Mouse (Mus musculus): ENCODE results near the gene Clcn2.

Clcn2 gene

DNA sequence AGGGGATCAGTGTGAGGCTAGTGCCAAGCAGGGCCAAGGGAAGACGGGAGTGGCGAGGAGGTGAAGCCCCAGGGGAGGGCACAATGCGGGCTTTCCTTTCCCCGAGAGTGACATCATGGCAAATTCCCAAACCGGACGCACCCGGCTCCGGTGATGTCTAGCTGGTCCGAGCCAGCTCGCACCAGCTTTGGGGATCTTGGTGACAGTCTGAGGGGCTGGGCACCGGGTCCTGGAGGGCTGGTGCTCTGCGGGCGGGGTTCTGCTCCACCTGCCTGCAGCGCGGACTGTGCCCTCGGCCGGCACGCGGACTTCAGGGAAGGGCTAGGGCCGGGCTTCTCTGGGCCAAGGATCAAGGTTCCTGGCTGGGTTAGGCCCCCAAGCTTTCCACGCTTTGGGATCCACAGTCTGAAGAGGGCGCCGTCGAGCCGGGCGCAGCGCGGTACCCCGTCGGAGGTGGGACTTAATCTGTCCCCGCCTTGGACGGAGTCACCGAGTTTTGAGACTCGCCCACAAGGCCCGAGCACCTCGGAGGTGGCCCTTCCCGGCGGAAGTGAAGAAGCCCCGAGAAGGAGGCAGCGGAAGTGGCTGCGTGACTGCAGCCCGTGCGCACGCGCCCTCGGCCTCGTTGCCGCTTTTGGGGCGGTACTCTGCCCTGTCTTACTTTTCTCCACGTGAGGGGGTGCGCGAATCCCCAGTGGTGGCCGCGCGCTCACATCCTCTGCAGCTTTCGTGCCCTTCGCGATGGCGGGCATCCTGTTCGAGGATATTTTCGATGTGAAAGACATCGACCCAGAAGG lies at the start of gene Clcn2, which contains the start of gene Polr2h:
Gene Clcn2, minus strand, starts transcription at position 566 of the 797 bp plus-strand sequence.
Gene Polr2h, plus strand, starts transcription at position 485 of the 797 bp plus-strand sequence.
- in situ Hi-C loops (cut with MboI), result no loop called here

DNA sequence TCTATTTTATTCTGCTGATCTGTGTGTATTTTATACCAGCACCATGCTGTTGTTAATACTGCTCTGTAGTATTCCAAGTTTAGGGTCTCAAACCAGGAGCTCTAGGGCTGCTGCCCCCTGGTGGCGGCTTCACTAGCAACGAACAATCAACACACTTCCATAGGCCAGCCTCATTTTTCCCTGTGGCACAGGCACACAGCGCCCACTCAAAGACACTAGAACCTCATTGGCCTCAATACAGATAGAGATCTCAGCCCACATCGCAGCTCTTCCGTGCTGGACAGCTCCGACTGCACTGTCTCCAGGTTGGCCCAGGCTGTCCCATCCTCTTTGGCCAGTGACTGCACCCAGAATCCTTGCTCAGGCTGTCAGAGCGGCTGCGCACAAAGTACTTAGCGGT lies 47.7 kb upstream of the Clcn2 start:
- in situ Hi-C loops (cut with MboI), result no loop called here

DNA sequence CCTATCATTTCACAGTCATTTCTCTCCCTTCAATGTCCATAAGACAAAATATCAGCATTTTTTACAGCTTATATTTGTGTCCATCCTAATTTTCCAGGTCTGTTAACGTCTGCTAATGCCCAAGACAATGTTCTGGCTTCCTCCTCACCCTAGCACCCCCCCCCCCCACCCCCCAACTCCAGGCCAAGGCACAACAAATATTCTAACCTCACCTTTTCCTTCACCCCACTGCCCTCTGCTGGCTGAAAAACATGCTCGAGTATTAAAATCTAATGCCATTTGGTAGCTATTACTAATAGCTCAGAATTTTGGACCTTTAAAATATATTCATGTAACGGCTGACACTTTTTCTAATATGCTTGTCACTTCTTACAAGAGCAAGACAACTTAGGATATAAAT lies 44.1 kb upstream of the Clcn2 start:
- in situ Hi-C loops (cut with MboI), result no loop called here

DNA sequence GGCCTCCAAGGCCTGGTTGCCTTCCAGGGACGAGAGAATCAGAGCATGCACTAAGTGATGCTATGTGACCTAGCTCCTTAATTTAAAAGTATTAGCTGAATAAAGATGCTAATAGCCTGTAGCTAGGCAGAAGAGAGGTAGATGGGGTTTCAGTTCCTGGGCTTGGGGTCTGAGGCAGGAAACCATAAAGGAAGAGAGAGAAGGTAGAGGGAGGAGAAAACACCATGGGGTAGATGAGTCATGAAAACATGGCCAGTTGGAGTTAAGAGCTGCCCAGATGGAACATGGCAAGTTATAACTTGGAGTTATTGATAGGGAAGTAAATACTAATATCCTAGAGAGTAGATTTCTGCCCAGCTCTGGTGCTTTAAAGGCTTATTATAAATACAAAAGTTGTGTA lies 39.8 kb upstream of the Clcn2 start:
- in situ Hi-C loops (cut with MboI), result no loop called here

DNA sequence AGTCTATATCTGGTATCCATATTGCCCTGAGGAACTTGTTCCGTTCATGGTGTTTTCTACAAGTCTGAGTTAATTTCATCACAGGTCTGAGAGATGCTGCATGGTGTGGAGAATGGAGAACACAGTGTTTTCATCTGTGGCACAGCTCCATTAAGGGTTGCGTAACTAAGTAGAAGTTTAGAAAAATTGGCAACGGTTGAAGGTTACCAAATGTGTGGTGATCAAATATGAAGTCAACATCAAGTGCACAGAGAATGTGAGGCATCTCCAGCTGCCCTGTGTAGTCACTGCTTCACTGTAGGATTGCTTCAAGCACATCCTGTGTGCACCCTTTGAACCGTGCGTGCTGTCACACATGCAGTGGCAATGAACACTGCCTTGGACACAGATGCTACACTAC lies 38.5 kb upstream of the Clcn2 start:
- in situ Hi-C loops (cut with MboI), result no loop called here

DNA sequence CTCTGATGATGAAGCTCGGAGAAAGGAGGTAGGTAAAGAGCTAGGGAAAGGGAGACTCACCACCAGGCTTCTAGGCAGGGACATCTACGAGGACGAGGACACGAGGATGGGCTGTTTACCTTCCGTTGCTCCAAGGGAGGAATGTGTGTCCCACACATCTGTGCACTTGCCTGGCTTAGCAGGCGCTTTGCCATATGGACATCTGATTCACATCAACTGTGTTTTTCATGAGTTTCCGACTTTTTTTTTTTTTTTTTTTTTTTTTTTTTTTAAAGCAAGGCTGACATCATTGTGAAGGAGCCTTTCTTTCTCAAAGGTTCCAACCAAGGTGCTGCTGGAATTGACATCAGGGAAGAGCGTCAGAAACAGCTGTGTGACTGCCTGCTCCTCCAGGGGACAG lies 33.0 kb upstream of the Clcn2 start:
- in situ Hi-C loops (cut with MboI), result no loop called here

DNA sequence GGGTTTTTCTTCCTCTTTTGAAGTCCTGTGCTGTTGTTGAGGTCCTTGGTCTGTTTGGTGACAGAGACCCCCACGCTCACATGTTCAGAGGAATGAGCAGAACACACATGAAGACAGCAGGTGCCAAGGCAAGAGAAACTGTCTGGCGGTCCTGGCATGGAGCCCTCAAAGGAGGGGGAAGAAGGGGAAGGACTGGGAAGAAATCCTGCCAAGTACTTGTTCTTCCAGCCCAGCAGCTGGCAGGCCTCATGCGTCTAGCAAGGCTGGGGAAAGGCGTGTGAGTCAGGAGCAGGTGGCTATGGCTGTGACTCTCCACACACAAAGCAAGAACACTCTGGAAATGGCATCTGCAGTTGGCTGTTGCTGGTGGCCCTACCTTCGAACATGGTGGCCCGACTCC lies 29.1 kb upstream of the Clcn2 start:
- in situ Hi-C loops (cut with MboI), result no loop called here

DNA sequence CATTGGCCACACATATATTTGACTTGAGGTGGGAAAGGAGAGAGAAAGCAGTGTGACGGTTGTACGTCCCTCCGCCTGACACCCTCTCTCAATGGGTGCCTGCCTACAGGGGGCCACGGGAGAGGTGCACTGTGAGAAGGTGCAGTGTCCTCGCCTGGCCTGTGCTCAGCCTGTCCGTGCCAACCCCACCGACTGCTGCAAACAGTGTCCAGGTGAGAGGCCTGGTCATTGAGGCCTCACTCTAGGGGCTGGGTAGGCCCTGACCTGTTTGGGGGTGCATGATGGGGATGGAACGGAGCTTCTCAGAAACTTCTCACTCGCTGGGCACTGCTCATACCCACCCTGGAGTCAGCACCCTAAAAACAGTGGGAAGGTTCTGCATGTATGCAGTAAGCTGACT lies 22.3 kb upstream of the Clcn2 start:
- in situ Hi-C loops (cut with MboI), result no loop called here

DNA sequence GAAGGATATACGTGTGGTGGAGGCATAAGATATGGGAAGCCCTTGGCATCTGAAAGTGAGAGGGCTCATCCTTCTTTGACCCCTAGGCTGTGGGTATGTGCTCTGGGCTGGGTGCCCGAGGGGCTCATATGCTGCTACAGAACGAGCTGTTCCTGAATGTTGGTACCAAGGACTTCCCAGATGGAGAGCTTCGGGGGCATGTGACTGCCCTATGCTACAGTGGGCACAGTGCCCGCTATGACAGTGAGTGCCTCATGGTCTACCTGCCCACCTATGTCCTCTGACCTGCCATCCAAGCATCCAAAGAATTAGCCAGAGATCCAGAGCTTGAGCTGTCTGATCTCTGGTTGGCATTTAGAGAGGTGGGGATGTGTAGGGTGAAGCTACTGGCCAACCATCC lies 19.3 kb upstream of the Clcn2 start:
- in situ Hi-C loops (cut with MboI), result no loop called here

DNA sequence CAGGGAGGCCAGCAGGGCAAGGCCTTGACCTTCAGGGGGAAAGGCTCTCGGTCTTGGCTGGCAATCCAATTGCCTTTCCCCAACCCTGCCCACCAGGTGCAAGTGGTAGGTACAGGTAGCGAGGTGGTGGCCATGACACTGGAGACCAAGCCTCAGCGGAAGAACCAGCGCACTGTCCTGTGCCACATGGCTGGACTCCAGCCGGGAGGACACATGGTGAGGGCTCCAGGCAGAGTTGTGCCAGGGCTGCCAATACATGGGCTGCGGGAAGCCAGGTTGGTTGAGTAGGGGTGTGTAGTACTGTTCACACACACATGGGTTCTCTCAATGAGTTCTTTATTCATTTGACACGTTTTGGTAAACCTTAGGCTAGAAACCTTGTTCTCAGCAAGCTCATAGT lies 18.6 kb upstream of the Clcn2 start:
- in situ Hi-C loops (cut with MboI), result no loop called here

DNA sequence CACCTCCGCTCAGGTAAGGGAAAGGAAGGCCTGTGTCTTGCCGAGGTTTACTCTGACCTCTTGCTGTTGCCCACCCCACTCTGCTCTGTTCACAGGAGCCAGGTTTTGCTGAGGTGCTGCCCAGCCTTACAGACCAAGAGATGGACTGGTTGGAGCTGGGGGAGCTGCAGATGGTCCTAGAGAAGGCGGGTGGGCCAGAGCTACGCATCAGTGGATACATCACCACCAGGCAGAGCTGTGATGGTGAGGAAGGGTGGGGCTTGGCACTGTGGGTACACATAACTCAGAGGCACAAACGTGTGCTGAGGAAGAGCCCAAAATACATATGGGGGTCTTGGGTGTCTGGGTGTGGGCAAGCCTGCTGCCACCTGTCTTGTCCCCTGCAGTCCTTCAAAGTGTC lies 18.1 kb upstream of the Clcn2 start:
- in situ Hi-C loops (cut with MboI), result no loop called here

DNA sequence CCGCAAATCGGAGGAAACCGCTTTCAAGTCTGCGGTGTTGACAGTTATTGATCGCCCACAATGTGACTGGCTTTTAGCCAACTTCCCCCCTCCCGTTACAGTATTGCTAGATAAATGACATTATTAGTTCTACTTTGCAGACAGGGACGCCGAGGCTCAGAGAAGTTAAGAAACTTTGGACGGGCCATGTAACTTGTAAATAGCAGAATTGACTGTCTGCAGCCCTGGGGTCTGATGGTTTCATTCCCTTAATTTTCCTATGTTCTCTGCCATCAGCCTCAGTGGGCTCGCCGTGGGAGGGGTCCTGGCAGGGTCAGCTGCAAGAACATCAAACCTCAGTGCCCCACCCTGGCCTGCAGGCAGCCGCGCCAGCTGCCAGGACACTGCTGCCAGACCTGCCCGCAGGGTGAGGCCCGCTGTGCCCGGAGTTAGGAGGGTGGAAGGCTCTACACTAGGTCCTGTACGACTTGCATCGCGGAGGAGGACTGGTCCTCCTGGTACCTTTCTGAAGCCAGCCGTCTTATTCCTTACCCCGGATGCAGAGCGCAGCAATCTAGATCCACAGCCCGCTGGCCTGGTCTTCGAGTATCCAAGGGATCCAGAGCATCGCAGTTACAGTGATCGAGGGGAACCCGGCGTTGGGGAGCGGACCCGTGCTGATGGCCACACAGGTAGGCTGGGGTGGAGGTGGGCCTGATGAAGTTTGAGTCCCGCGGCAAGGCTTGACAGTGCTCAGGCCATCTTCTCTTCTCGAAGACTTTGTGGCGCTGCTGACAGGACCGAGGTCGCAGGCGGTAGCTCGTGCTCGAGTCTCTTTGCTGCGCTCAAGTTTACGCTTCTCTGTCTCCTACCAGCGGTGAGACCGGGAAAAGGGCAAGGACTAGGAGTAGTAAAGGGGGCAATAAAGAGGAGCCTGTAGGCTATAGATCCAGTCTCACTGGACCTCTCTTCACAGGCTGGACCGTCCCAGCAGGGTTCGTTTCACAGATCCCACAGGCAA lies 16.5 kb upstream of the Clcn2 start, which contains the start of gene Thpo:
Gene Thpo, minus strand, starts transcription at position 781 of the 1,000 bp plus-strand sequence.
- in situ Hi-C loops (cut with MboI), result no loop called here

DNA sequence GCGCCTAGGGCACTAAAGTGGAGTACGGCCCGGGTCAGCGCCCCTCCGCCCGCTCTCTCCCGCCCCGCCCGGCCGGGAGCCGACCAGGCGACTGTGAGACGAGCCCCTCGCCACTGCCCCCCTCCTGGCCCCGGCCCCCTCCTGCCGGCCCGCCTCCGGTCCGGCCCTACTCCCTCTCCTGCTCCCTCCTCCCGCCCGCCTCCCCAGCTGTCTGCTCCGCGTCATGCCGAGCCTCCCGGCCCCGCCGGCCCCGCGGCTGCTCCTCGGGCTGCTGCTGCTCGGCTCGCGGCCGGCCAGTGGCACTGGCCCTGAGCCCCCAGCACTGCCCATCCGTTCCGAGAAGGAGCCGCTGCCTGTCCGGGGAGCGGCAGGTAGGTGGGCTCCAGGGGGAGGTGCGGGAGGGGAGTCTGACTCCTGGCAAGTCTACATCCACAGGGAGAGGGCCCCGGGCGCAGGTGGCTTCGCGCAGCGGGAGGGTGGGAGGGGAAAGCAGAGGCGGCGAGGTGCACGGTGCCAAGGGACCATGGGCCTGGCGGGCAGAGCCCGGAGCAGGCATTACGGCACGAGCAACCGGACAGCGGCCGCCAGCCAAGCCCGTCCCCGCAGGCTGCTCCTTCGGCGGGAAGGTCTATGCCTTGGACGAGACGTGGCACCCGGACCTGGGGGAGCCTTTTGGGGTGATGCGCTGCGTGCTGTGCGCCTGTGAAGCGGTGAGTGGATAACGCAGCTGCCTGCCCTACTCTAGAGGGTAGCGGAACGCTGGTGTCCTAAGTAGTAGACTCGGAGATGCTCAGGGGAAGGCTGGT lies 15.6 kb upstream of the Clcn2 start, which contains the start of gene Chrd:
Gene Chrd, plus strand, starts transcription at position 203 of the 806 bp plus-strand sequence.
- in situ Hi-C loops (cut with MboI), result no loop called here

DNA sequence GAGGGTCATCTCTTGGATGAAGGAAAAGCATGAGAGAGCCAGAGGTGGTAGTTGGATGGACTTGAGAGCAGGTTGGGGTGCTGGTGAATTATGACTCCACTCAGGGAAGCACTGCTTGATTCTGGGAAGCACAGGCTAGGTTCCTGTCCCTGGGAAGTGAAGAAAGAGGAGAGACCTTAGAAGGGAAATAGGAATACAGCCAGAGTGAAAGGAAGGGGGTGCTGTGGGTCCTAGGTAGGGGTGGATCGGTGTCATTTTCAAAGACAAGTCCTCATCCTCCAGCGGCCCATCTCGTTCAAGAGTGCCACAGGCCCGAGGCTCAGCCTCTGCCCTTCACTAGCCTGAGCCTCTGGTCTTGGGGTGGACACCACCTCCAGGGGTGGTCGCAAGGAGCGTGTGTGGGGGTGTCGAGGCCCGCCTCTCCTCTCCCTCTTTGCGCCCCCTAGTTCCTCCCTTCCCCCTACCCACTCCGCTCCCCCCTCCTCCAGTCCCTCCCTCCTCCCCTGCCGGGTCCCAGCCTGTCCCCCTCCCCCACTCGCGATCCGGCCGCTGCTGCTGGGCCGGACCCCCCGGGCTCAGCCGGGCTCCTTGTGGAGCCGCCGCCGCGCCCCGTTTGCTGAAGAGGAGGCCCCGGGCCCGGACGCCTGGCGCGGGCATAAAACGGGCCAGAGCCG lies 14.8 kb upstream of the Clcn2 start:
- in situ Hi-C loops (cut with MboI), result no loop called here

DNA sequence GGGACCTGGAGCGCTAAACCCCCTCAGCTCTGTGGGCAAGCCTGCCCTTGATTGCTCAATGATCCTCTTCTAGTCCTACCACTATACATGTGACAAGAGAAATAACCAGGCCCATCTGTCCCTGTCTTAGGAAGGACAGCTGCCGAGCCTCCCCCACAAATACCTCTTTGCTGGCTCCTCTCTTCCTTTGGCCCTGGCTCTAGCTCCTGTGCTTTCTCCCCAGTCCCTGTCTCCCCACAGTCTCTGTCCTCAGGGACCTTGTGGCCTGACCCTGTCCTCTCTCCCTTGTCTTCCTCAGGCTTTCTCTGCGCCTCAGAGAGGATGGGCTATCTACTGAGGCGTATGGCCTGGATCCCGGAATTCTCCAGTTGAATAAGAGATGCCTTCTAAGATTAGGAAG lies 14.1 kb upstream of the Clcn2 start:
- in situ Hi-C loops (cut with MboI), result no loop called here

DNA sequence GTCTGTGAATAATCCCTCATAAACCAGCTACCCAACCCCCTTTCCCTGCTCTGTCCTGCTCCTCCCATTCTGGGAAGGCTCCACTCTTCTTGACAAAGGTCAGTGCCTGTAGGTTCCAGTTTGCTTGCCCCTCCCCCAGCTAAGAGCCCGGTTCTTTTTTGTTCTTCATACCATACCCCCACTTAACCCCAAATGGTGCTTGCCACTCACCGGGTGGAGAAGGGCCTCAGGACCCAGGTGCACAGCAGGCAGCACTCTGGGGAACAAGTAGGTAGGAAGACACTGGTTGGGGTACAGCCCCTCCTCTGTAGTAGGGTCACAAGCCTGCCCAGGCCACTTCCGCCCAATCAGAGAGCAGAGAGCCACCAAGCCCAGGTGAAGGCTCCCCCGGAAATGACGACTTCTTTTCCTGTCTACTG lies 12.8 kb upstream of the Clcn2 start:
- in situ Hi-C loops (cut with MboI), result no loop called here

DNA sequence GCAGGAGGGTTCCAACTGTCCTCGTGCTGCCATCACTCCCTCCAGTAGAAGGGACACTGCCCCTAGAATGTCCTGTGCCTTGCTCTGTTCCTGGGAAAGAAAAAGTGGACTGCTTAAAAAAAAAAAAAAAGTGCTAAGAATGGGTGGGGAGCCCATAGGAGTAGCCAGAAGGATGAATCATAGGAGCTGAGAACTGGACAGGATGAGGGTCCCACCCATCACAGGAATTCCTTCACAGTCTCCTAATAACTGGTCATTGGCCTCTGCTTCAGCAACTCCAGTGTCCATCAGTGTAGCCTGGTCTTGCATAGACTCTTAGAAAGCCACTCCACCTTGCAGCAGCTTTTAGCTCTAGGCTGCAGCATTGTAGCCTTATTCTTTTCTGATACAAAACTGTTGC lies 8.8 kb upstream of the Clcn2 start:
- in situ Hi-C loops (cut with MboI), result no loop called here

DNA sequence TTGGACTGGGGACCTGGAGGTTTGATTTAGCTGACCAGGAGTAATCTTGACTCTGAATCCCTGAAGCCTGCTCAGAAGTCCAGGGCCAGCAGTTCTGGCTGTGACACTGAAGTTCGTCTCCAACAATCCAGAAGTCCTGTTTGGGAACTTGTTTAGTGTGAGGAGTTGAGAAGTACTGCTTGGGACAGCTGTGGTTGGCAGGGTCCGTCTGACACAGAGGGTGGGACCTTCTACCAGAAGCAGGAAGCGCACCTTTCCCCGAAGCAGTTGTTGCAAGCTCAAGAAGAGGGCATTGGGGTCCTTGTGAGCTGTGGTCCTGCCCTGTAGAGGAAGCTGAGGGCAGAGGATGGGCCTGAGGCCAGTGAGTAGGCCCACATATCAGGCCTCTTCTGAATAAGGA lies 8.2 kb upstream of the Clcn2 start:
- in situ Hi-C loops (cut with MboI), result no loop called here

DNA sequence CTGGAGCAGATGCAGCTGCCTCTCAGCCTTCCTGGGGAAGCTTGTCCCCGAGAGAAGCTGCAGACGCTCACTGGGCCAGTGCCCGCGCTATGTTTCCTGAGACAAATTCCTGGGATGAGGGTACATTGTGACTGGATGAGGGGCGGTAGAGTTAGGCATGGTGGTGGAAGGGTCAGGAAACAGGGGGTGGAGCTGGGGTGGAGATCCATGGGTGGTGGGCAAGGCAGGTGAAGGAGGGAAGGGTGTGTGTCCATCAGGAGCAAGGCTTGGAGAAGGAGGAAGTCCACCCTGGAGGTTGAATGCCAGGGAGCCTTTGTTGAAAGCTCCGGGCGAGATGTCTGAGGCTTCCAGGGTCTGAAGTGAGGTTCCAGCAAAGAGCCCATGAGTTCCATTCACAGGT lies 7.8 kb upstream of the Clcn2 start:
- in situ Hi-C loops (cut with MboI), result no loop called here

DNA sequence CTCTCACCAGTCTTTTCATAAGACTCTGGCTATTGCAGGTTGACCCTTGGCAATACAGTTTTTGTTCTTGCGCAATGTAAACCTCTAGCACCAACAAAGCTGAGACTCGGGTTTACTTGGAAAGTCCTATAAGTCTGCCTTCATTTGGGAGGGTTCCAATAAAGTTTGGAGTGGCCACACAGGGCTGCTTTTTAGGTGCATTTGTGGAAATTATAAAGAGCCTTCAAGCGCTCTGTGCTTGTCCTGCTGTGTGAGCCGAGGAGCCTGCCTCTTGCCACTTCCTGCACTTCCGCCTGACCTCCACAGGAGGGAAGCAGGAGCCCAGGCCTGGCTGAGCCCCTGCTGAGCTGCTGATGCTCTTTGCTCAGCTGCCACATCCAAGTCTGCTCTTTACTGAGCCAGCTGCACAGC lies 6.8 kb upstream of the Clcn2 start:
- in situ Hi-C loops (cut with MboI), result no loop called here

DNA sequence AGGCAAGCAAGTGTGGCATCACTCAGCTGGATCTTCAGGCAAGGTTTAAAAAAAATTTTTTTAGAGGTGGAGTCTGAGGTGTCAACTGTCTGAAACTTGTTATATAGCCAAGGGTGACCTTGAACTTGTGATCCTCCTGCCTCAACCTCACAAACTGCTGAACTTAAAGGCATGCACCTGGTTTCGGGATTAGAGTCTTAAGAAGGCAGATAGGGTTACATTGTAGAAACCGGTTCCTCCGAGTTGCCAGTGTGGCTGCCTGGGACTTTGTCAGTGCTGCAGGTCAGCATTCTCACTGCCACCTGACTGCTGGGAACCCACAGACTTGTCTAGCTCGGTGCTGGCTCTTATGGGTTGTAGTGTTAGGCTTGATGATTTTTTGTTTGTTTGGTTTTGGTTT lies 5.7 kb upstream of the Clcn2 start:
- in situ Hi-C loops (cut with MboI), result no loop called here
